Mouse (Mus musculus) stomach, postnatal 0 days (tissue): Measurements from ENCODE around the gene Gm8300. TPM values are rescaled to one million over a fixed set of nuclear protein-coding genes. Genes with fewer than 3 reads are reported as not detected.
"Not testable (repeated sequence)": the region's sequence is repeated elsewhere in the genome, so short reads cannot be mapped to it uniquely, and the experiment has no call there.

Experiments
- ATAC-seq: fragments of 200-750 bp; cut with Nextera tagmentation; 2 replicates; pipeline ENCODE4 v1.8.0; 2017; ENCODE audit not compliant: low FRiP score, low TSS enrichment
- DNase-seq: peaks from one replicate; pipeline ENCODE4 v3.0.0-alpha.2; 2016; ENCODE audit warnings: low spot score
- H3K27ac ChIP-seq: fragments of 300-500 bp; sonication (generic); replicated peaks from 2 replicates; pipeline ENCODE4 v1.5.1; 2014; ENCODE audit warnings: mild to moderate bottlenecking, control low read depth
- H3K27me3 ChIP-seq: fragments of 300-500 bp; sonication (generic); 2 replicates; pipeline ENCODE4 v1.6.1; 2014; ENCODE audit warnings: low read length; ENCODE audit not compliant: control insufficient read depth, insufficient read depth
- H3K36me3 ChIP-seq: fragments of 300-500 bp; sonication (generic); 2 replicates; pipeline ENCODE4 v1.6.1; 2014; ENCODE audit warnings: low read length, mixed read lengths; ENCODE audit not compliant: control insufficient read depth, insufficient read depth
- H3K4me1 ChIP-seq: fragments of 300-500 bp; sonication (generic); replicated peaks from 2 replicates; pipeline ENCODE4 v1.6.1; 2014; ENCODE audit warnings: antibody characterized with exemption; ENCODE audit not compliant: control insufficient read depth, insufficient read depth
- H3K4me2 ChIP-seq: fragments of 300-500 bp; sonication (generic); replicated peaks from 2 replicates; pipeline ENCODE4 v1.6.1; 2014; ENCODE audit warnings: low read depth, mild to moderate bottlenecking, control low read depth, moderate library complexity
- H3K4me3 ChIP-seq: fragments of 300-500 bp; sonication (generic); 2 replicates; pipeline ENCODE4 v1.5.1; 2014; ENCODE audit warnings: low read depth, low read length, control low read depth
- H3K9ac ChIP-seq: fragments of 300-500 bp; sonication (generic); 2 replicates; pipeline ENCODE4 v1.6.1; 2014; ENCODE audit warnings: mild to moderate bottlenecking, low read length, control low read depth, mixed read lengths
- H3K9me3 ChIP-seq: fragments of 300-500 bp; sonication (generic); 2 replicates; pipeline ENCODE4 v1.6.1; 2016; ENCODE audit warnings: low read length; ENCODE audit not compliant: control insufficient read depth
- CTCF ChIP-seq: IDR thresholded peaks from 2 replicates; pipeline ENCODE4 v1.5.1; 2016; ENCODE audit warnings: antibody characterized with exemption, low read depth, mild to moderate bottlenecking, moderate library complexity
- EP300 ChIP-seq: optimal IDR thresholded peaks from 2 replicates; pipeline ENCODE3; 2016; ENCODE audit warnings: antibody characterized with exemption
- WGBS: fragments of 180-500 bp; shearing (Covaris S2); extraction: QIAGEN DNeasy Blood & Tissue Kit; methylation state at CpG from one replicate; pipeline ENCODE4 v1.1.7; 2014; 5-methylcytosine and 5-hydroxymethylcytosine counted together
- polyA plus RNA-seq: library from polyadenylated mRNA; unstranded; fragments of >200 nt; fragmentation: Nextera tagmentation; extraction: Ambion mirVana; gene quantifications from 2 replicates; pipeline ENCODE4 v1.2.1, GENCODE M21; 2015

The Gm8300 gene
- not detected in 2 replicates for polyA plus RNA-seq

- H3K4me3 ChIP-seq, H3K36me3 ChIP-seq, H3K9ac ChIP-seq, H3K27me3 ChIP-seq, H3K4me2 ChIP-seq, DNase-seq, ATAC-seq, H3K27ac ChIP-seq, H3K4me1 ChIP-seq, H3K9me3 ChIP-seq: not testable (repeated sequence)
- 81% methylated on average over 4 of the region's 4 CpGs for WGBS
Measured at GRCm38 (mm10) chr12:87514016-87514415, at the start of gene Gm8300. Gene Gm8300 (plus strand): TSS chr12:87514316.

- DNase-seq (peak; percentile 20), ATAC-seq (0 out of 2 replicates have a peak, but pooled peaks have one; percentile 63)
- Histone ChIP-seq H3K27ac (no peak overlapping the region), H3K27me3 (no peaks in the 10 kb centered on the region), H3K36me3 (peaks cover 26% of the 10 kb centered on the region), H3K9me3 (no peaks in the 10 kb centered on the region), H3K4me1 (no peaks in the 10 kb centered on the region), H3K4me2 (no peak overlapping the region), H3K9ac (no peak overlapping the region), H3K4me3 (no peak overlapping the region)
- WGBS = 79% methylated on average over 6 of the region's 6 CpGs
- TF ChIP-seq EP300 = no peak
- TF ChIP-seq CTCF = no peak
Measured at GRCm38 (mm10) chr12:87464678-87465297, 49.3 kb upstream of the Gm8300 start.

- WGBS = 54% methylated on average over 7 of the region's 7 CpGs
- Histone ChIP-seq H3K27me3 (no peaks in the 10 kb centered on the region), H3K4me1 (peaks cover 7% of the 10 kb centered on the region), H3K4me2 (peak overlapping the region; percentile 62), H3K4me3 (peak overlapping the region; percentile 92; the same call in 1 of the 2 replicates), H3K36me3 (peaks cover 6% of the 10 kb centered on the region; the same call in 1 of the 2 replicates), H3K27ac (0 out of 2 replicates have a peak overlapping the region, but pooled peaks have one; percentile 14), H3K9me3 (no peaks in the 10 kb centered on the region), H3K9ac (no peak overlapping the region)
- no peak for TF ChIP-seq EP300
- TF ChIP-seq CTCF = no peak
- ATAC-seq = no peak
- peak; percentile 21 for DNase-seq
Measured at GRCm38 (mm10) chr12:87470263-87471136, 43.6 kb upstream of the Gm8300 start.

- H3K9me3 ChIP-seq = no peaks in the 10 kb centered on the region
- peak overlapping the region; percentile 92 for H3K4me3 ChIP-seq
- TF ChIP-seq CTCF (no peak), EP300 (no peak)
- DNase-seq = no peak
- no peak for ATAC-seq
- H3K36me3 ChIP-seq = peaks cover 6% of the 10 kb centered on the region; the same call in 1 of the 2 replicates
- under 1% methylated on average over 19 of the region's 19 CpGs for WGBS
- H3K4me1 ChIP-seq = peaks cover 7% of the 10 kb centered on the region
- no peaks in the 10 kb centered on the region for H3K27me3 ChIP-seq
- H3K9ac ChIP-seq = peak overlapping the region; percentile 97
- peak overlapping the region; percentile 93 for H3K27ac ChIP-seq
- H3K4me2 ChIP-seq = peak overlapping the region; percentile 62
Measured at GRCm38 (mm10) chr12:87471421-87471963, 42.6 kb upstream of the Gm8300 start.

- Histone ChIP-seq H3K9ac (peak within 1 kb of the TSS; percentile 97), H3K4me2 (peak within 1 kb of the TSS; percentile 62), H3K4me1 (peaks cover 7% of the 10 kb centered on the region), H3K9me3 (no peaks in the 10 kb centered on the region), H3K36me3 (0 out of 2 replicates have a peak, but pooled peaks cover 4% of the 10 kb centered on the region), H3K27me3 (no peaks in the 10 kb centered on the region), H3K4me3 (peak within 1 kb of the TSS; percentile 92), H3K27ac (peak within 1 kb of the TSS; percentile 93)
- no peak for TF ChIP-seq CTCF
- TF ChIP-seq EP300 = no peak
- WGBS = 3% methylated on average over 45 of the region's 45 CpGs
- ATAC-seq = peak; percentile 97
- DNase-seq = peak; percentile 95
Measured at GRCm38 (mm10) chr12:87471964-87472786, 41.9 kb upstream of the Gm8300 start, which contains the start of gene Snw1. Gene Snw1 (minus strand): TSS chr12:87472274.
